Mouse (Mus musculus): ENCODE data around the gene Gm10959. TPM values are rescaled to one million over a fixed set of nuclear protein-coding genes. Genes with fewer than 3 reads are reported as not detected.

The Gm10959 gene
- not detected for polyA plus RNA-seq (2017; shearing (Covaris generic))

DNA sequence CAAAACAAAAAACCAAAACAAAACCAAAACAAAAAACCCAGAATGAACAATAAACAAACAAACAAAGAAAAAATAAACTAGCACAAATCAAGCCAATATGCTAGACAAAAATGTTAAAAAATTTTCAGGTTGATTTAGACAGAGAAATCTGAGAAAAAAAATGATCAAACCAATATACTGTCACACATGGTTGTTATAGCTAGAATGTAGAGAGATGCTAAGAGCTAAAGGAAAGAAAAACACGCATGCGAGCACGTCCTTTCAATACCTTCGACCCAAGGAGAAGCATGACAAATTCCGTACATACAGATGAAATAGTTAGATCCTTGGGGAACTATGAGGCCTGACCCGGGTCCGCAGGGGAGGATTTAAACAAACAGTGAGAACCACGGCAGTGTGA lies at the start of gene Gm10959:
Gm10959 (minus strand) TSS at position 101 of the 400 bp plus-strand sequence.

DNA sequence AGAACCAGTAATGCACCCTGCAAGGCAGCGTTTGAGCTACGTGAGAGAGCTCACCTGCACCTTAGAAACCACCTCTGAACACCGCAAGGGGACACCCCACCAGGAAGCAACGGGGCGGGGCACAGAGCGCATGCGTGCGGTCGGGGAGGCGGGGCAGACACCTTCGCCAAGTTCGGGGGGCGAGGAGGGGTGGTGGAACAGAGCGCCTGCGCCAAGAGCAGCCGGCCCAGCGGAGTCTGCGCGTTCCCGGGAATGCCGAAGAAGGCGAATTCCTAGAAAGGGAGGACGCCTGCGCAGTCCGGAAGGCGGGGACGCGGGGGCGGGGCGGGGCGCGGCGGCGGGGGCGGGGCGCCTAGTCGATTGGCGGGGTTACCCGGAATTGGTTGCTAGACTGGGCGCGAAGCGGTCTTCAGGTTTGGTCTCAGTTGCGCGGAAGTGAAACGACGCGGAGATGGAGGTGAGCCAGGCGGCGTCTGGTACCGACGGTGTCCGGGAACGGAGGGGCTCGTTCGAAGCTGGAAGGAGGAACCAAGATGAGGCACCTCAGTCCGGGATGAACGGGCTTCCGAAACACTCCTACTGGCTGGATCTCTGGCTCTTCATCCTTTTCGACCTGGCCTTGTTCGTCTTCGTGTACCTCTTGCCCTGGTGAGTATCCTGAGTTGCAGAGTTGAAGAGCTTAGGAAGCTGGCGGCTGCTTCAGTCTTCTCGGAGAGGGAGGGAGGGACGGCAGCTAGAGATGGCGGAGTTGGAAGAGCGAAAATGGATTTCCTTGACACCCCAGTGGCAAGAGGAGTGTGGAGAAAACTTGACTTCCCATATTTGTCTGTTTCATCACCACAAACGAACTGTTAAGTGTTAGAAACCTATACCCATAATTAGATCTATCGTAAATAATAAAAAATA lies 5.1 kb upstream of the Gm10959 start, which contains the start of gene 1810037I17Rik:
1810037I17Rik (plus strand) TSS at position 195 of the 906 bp plus-strand sequence.

DNA sequence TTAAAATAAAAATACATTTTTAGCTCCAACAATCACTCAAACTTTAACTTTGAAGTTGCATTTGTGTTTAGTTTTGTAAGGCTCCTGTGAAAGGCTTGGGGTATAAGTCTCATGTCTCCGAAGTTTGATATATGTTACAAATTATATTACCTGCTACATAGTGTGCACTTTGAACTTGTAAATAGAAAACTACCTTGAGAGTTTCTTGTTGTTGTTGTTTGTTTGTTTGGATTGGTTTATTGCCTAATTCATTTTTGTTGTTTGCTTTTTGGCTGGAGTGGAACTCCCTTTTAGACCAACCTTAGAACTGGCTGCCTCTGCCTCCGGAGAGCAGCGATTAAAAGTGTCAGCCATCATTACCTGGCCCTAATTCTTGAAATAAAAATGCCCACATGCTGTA lies 24.4 kb downstream of the Gm10959 start, which contains the start of gene Fabp2:
Fabp2 (plus strand) TSS at position 301 of the 400 bp plus-strand sequence.

Other genes starting within 250 kb of the Gm10959 start
- 0.27 TPM for gene Pde5a, start 190.4 kb downstream of the Gm10959 start, polyA plus RNA-seq (2017; shearing (Covaris generic))
- not detected for gene Fabp2, start 24.3 kb downstream of the Gm10959 start, polyA plus RNA-seq (2017; shearing (Covaris generic))
- gene 1810037I17Rik, start 4.8 kb upstream of the Gm10959 start, polyA plus RNA-seq (2017; shearing (Covaris generic)), result 94.2 TPM
- 34.1 TPM for gene Usp53, start 65.2 kb upstream of the Gm10959 start, polyA plus RNA-seq (2017; shearing (Covaris generic))
- gene Myoz2, start 115.7 kb upstream of the Gm10959 start, polyA plus RNA-seq (2017; shearing (Covaris generic)), result not detected